Mouse (Mus musculus) frontal cortex, postnatal 25 days (tissue): ENCODE results near the gene Fgfr2.

Experiments
- DNase-seq, 2 experiments: peaks; one replicate each; pipeline ENCODE4 v3.0.0; 2022; ENCODE audit warnings: low spot score in 2 of 2

The Fgfr2 gene

GRCm38 (mm10) chr7:130716341-130716740, 2406.8 kb downstream of the Fgfr2 start:
- no peak for DNase-seq

GRCm38 (mm10) chr7:130715467-130715866, 2407.7 kb downstream of the Fgfr2 start:
- no peak for DNase-seq

- no peak for DNase-seq
These were observed 2409.8 kb downstream of the Fgfr2 start for GRCm38 (mm10) chr7:130713319-130713718.

GRCm38 (mm10) chr7:130711851-130712250, 2411.3 kb downstream of the Fgfr2 start:
- DNase-seq: no peak

GRCm38 (mm10) chr7:130709372-130710274, 2413.5 kb downstream of the Fgfr2 start:
- no peak for DNase-seq

- DNase-seq: no peak
These were observed 2414.2 kb downstream of the Fgfr2 start for GRCm38 (mm10) chr7:130708940-130709339.

GRCm38 (mm10) chr7:130705230-130705629, 2417.9 kb downstream of the Fgfr2 start:
- DNase-seq: no peak

- no peak for DNase-seq
These were observed 2421.8 kb downstream of the Fgfr2 start for GRCm38 (mm10) chr7:130701336-130701735.

GRCm38 (mm10) chr7:130698480-130698879, 2424.7 kb downstream of the Fgfr2 start:
- no peak for DNase-seq

- DNase-seq: no peak
These were observed 2426.6 kb downstream of the Fgfr2 start for GRCm38 (mm10) chr7:130696347-130697234.

- no peak for DNase-seq
These were observed 2427.3 kb downstream of the Fgfr2 start for GRCm38 (mm10) chr7:130695669-130696338.

GRCm38 (mm10) chr7:130693800-130694193, 2429.4 kb downstream of the Fgfr2 start:
- DNase-seq: no peak

- DNase-seq: peak; percentile 25 to 35
These were observed 2430.0 kb downstream of the Fgfr2 start for GRCm38 (mm10) chr7:130692943-130693799.

GRCm38 (mm10) chr7:130692392-130692942, 2430.7 kb downstream of the Fgfr2 start:
- peak; percentile 57 to 62 for DNase-seq

- no peak for DNase-seq
These were observed 2431.2 kb downstream of the Fgfr2 start for GRCm38 (mm10) chr7:130691931-130692330.

GRCm38 (mm10) chr7:130690869-130691268, 2432.3 kb downstream of the Fgfr2 start:
- DNase-seq: no peak

- DNase-seq: no peak
These were observed 2434.5 kb downstream of the Fgfr2 start for GRCm38 (mm10) chr7:130688601-130689000.

- DNase-seq: peak; percentile 60 to 75
These were observed 2441.4 kb downstream of the Fgfr2 start for GRCm38 (mm10) chr7:130681798-130682197.

- DNase-seq: no peak
These were observed 2444.7 kb downstream of the Fgfr2 start for GRCm38 (mm10) chr7:130678414-130678813.

GRCm38 (mm10) chr7:130677541-130678274, 2445.4 kb downstream of the Fgfr2 start:
- DNase-seq: no peak
